Mouse (Mus musculus) stomach, postnatal 0 days (tissue): ENCODE measurements around the gene Kcnma1.

ENCODE experiments used
- CTCF ChIP-seq: IDR thresholded peaks from 2 replicates; pipeline ENCODE4 v1.5.1; 2016; ENCODE audit warnings: antibody characterized with exemption, low read depth, mild to moderate bottlenecking, moderate library complexity
- EP300 ChIP-seq: optimal IDR thresholded peaks from 2 replicates; pipeline ENCODE3; 2016; ENCODE audit warnings: antibody characterized with exemption

GRCm38 (mm10) chr14:23923356-23923755, 90.9 kb downstream of the Kcnma1 start:
- TF ChIP-seq EP300 (no peak), CTCF (no peak)
